Mouse (Mus musculus): Measurements from ENCODE around the gene Hps4. TPM values are rescaled to one million over a fixed set of nuclear protein-coding genes. Genes with fewer than 3 reads are reported as not detected.

Gene Hps4
- 21.8 TPM for polyA plus RNA-seq (2017; shearing (Covaris generic))

GRCm38 (mm10) chr5:112342463-112343204 lies at the start of gene Hps4, which contains the start of gene Srrd:
TSS of gene Hps4 (plus strand) at chr5:112343083.
TSS of gene Srrd (minus strand) at chr5:112343040.

GRCm38 (mm10) chr5:112325546-112326445 lies 17.1 kb upstream of the Hps4 start, which contains the start of gene Tfip11:
TSS of gene Tfip11 (plus strand) at chr5:112326358.

GRCm38 (mm10) chr5:112355910-112356309 lies 13.0 kb downstream of the Hps4 start, which contains the start of gene Gm6583:
TSS of gene Gm6583 (minus strand) at chr5:112356033.

GRCm38 (mm10) chr5:112394779-112395443 lies 52.0 kb downstream of the Hps4 start, which contains the start of gene Asphd2:
TSS of gene Asphd2 (minus strand) at chr5:112394866.

Other genes starting within 250 kb of the Hps4 start
- 1.7 TPM for gene Cryba4, start 90.6 kb upstream of the Hps4 start, polyA plus RNA-seq (2017; shearing (Covaris generic))
- 1.0 TPM for gene Crybb1, start 87.3 kb upstream of the Hps4 start, polyA plus RNA-seq (2017; shearing (Covaris generic))
- 249 TPM for gene Tpst2, start 66.4 kb upstream of the Hps4 start, polyA plus RNA-seq (2017; shearing (Covaris generic))
- 103 TPM for gene Tfip11, start 16.7 kb upstream of the Hps4 start, polyA plus RNA-seq (2017; shearing (Covaris generic))
- gene Srrd, start within 50 bp of the Hps4 start, polyA plus RNA-seq (2017; shearing (Covaris generic)): 102 TPM
- gene Gm6583, start 12.9 kb downstream of the Hps4 start, polyA plus RNA-seq (2017; shearing (Covaris generic)): 0.71 TPM
- gene Asphd2, start 51.8 kb downstream of the Hps4 start, polyA plus RNA-seq (2017; shearing (Covaris generic)): 1.1 TPM
- not detected for gene Gm6588, start 106.3 kb downstream of the Hps4 start, polyA plus RNA-seq (2017; shearing (Covaris generic))
- not detected for gene Sez6l, start 234.1 kb downstream of the Hps4 start, polyA plus RNA-seq (2017; shearing (Covaris generic))

Data from effector memory CD4-positive, alpha-beta T cell, adult 5 months (primary cell).